Mouse (Mus musculus): ENCODE results near the gene Cd2bp2.

- no peak for TF ChIP-seq CTCF (IDR thresholded peaks at IDR 0.05)
- no peak for TF ChIP-seq EP300 (IDR thresholded peaks at IDR 0.05; ENCODE audit: insufficient read depth, low read depth, low read length)
Observed at GRCm38 (mm10) chr7:127164002-127164401, 31.8 kb downstream of the Cd2bp2 start.

All from heart, adult 2 months (tissue).